Mouse (Mus musculus): ENCODE results near the gene Tmem108. TPM values are rescaled to one million over a fixed set of nuclear protein-coding genes. Genes with fewer than 3 reads are reported as not detected.
"Not testable (repeated sequence)": the region's sequence is repeated elsewhere in the genome, so short reads cannot be mapped to it uniquely, and the experiment has no call there.

Gene Tmem108
- total and polyA plus RNA-seq, 2 experiments from 2014 or later = 33.2 to 42.7 TPM

GRCm38 (mm10) chr9:103675721-103676480 lies 85.7 kb downstream of the Tmem108 start:
- no peak overlapping the region for H3K27ac ChIP-seq (ENCODE audit: low read depth, low read length)
- H3K4me1 ChIP-seq (ENCODE audit: insufficient read depth) = no peaks in the 10 kb centered on the region
- no peaks in the 10 kb centered on the region for H3K27me3 ChIP-seq (ENCODE audit: insufficient read depth, low read length)
- 89% methylated on average over 13 of the region's 13 CpGs for WGBS
- H3K36me3 ChIP-seq (ENCODE audit: insufficient read depth) = no peaks in the 10 kb centered on the region
- H3K9me3 ChIP-seq (ENCODE audit: low read length) = no peaks in the 10 kb centered on the region
- H3K9ac ChIP-seq = no peak overlapping the region
- TF ChIP-seq CTCF (IDR thresholded peaks at IDR 0.05; ENCODE audit: low read depth) = no peak
- ATAC-seq = no peak
- no peak overlapping the region for H3K4me2 ChIP-seq (ENCODE audit: low read depth)
- no peak for DNase-seq
- no peak overlapping the region for H3K4me3 ChIP-seq (ENCODE audit: low read depth, low read length)

- Histone ChIP-seq H3K9ac (no peak overlapping the region), H3K4me1 (ENCODE audit: insufficient read depth) (peaks cover 8% of the 10 kb centered on the region; the same call in 1 of the 2 replicates), H3K27ac (ENCODE audit: low read depth, low read length) (no peak overlapping the region), H3K4me3 (ENCODE audit: low read depth, low read length) (no peak overlapping the region), H3K27me3 (ENCODE audit: insufficient read depth, low read length) (no peaks in the 10 kb centered on the region), H3K9me3 (ENCODE audit: low read length) (no peaks in the 10 kb centered on the region), H3K36me3 (ENCODE audit: insufficient read depth) (no peaks in the 10 kb centered on the region), H3K4me2 (ENCODE audit: low read depth) (no peak overlapping the region)
- no peak for TF ChIP-seq CTCF (IDR thresholded peaks at IDR 0.05; ENCODE audit: low read depth)
- no peak for ATAC-seq
- DNase-seq = no peak
- WGBS = 96% methylated on average over 4 of the region's 4 CpGs
These were observed 88.8 kb downstream of the Tmem108 start for GRCm38 (mm10) chr9:103672881-103673280.

GRCm38 (mm10) chr9:103670592-103671113 lies 91.0 kb downstream of the Tmem108 start:
- H3K9me3 ChIP-seq (ENCODE audit: low read length); H3K4me2 ChIP-seq (ENCODE audit: low read depth); H3K4me3 ChIP-seq (ENCODE audit: low read depth, low read length); H3K27ac ChIP-seq (ENCODE audit: low read depth, low read length); H3K4me1 ChIP-seq (ENCODE audit: insufficient read depth); H3K36me3 ChIP-seq (ENCODE audit: insufficient read depth); DNase-seq; H3K9ac ChIP-seq; H3K27me3 ChIP-seq (ENCODE audit: insufficient read depth, low read length); ATAC-seq: not testable (repeated sequence)
- 95% methylated on average over 8 of the region's 8 CpGs for WGBS

- no peak for TF ChIP-seq CTCF (IDR thresholded peaks at IDR 0.05; ENCODE audit: low read depth)
- 80% methylated on average over 6 of the region's 6 CpGs for WGBS
- H3K4me3 ChIP-seq (ENCODE audit: low read depth, low read length) = no peak overlapping the region
- H3K9me3 ChIP-seq (ENCODE audit: low read length) = no peaks in the 10 kb centered on the region
- no peaks in the 10 kb centered on the region for H3K36me3 ChIP-seq (ENCODE audit: insufficient read depth)
- no peak for DNase-seq
- H3K4me1 ChIP-seq (ENCODE audit: insufficient read depth) = peaks cover 8% of the 10 kb centered on the region; the same call in 1 of the 2 replicates
- H3K27ac ChIP-seq (ENCODE audit: low read depth, low read length) = no peak overlapping the region
- no peak overlapping the region for H3K9ac ChIP-seq
- H3K4me2 ChIP-seq (ENCODE audit: low read depth) = no peak overlapping the region
- 0 out of 2 replicates have a peak, but pooled peaks have one; percentile 10 for ATAC-seq
- no peaks in the 10 kb centered on the region for H3K27me3 ChIP-seq (ENCODE audit: insufficient read depth, low read length)
These were observed 92.8 kb downstream of the Tmem108 start for GRCm38 (mm10) chr9:103668830-103669229.

GRCm38 (mm10) chr9:103665817-103666216 lies 95.8 kb downstream of the Tmem108 start:
- H3K4me1 ChIP-seq (ENCODE audit: insufficient read depth) = peaks cover 8% of the 10 kb centered on the region; the same call in 1 of the 2 replicates
- no peak overlapping the region for H3K4me3 ChIP-seq (ENCODE audit: low read depth, low read length)
- 78% methylated on average over 6 of the region's 6 CpGs for WGBS
- no peaks in the 10 kb centered on the region for H3K9me3 ChIP-seq (ENCODE audit: low read length)
- no peak for TF ChIP-seq CTCF (IDR thresholded peaks at IDR 0.05; ENCODE audit: low read depth)
- DNase-seq = no peak
- H3K27ac ChIP-seq (ENCODE audit: low read depth, low read length) = no peak overlapping the region
- no peak overlapping the region for H3K4me2 ChIP-seq (ENCODE audit: low read depth)
- H3K27me3 ChIP-seq (ENCODE audit: insufficient read depth, low read length) = no peaks in the 10 kb centered on the region
- no peak overlapping the region for H3K9ac ChIP-seq
- no peaks in the 10 kb centered on the region for H3K36me3 ChIP-seq (ENCODE audit: insufficient read depth)
- peak; percentile 53; the same call in 1 of the 2 replicates for ATAC-seq

- Histone ChIP-seq H3K9ac (no peak overlapping the region), H3K9me3 (ENCODE audit: low read length) (no peaks in the 10 kb centered on the region), H3K36me3 (ENCODE audit: insufficient read depth) (no peaks in the 10 kb centered on the region), H3K4me2 (ENCODE audit: low read depth) (no peak overlapping the region), H3K4me3 (ENCODE audit: low read depth, low read length) (no peak overlapping the region), H3K27ac (ENCODE audit: low read depth, low read length) (peak overlapping the region; percentile 23; the same call in 1 of the 2 replicates), H3K4me1 (ENCODE audit: insufficient read depth) (peaks cover 8% of the 10 kb centered on the region; the same call in 1 of the 2 replicates), H3K27me3 (ENCODE audit: insufficient read depth, low read length) (no peaks in the 10 kb centered on the region)
- TF ChIP-seq CTCF (IDR thresholded peaks at IDR 0.05; ENCODE audit: low read depth) = no peak
- ATAC-seq = peak; percentile 36
- DNase-seq = peak; percentile 26
- WGBS = 48% methylated on average over 11 of the region's 11 CpGs
These were observed 97.5 kb downstream of the Tmem108 start for GRCm38 (mm10) chr9:103664151-103664550.

- no peak for TF ChIP-seq CTCF (IDR thresholded peaks at IDR 0.05; ENCODE audit: low read depth)
- H3K36me3 ChIP-seq (ENCODE audit: insufficient read depth) = no peaks in the 10 kb centered on the region
- no peak overlapping the region for H3K4me3 ChIP-seq (ENCODE audit: low read depth, low read length)
- no peak overlapping the region for H3K9ac ChIP-seq
- 48% methylated on average over 1 of the region's 1 CpGs for WGBS
- ATAC-seq = no peak
- H3K27me3 ChIP-seq (ENCODE audit: insufficient read depth, low read length) = no peaks in the 10 kb centered on the region
- no peak overlapping the region for H3K4me2 ChIP-seq (ENCODE audit: low read depth)
- DNase-seq = no peak
- H3K4me1 ChIP-seq (ENCODE audit: insufficient read depth) = peaks cover 10% of the 10 kb centered on the region
- H3K27ac ChIP-seq (ENCODE audit: low read depth, low read length) = no peak overlapping the region
- no peaks in the 10 kb centered on the region for H3K9me3 ChIP-seq (ENCODE audit: low read length)
These were observed 99.8 kb downstream of the Tmem108 start for GRCm38 (mm10) chr9:103661873-103662272.

Measured in forebrain, postnatal 0 days (tissue).